Mouse (Mus musculus): ENCODE data around the gene Tprn.

DNA sequence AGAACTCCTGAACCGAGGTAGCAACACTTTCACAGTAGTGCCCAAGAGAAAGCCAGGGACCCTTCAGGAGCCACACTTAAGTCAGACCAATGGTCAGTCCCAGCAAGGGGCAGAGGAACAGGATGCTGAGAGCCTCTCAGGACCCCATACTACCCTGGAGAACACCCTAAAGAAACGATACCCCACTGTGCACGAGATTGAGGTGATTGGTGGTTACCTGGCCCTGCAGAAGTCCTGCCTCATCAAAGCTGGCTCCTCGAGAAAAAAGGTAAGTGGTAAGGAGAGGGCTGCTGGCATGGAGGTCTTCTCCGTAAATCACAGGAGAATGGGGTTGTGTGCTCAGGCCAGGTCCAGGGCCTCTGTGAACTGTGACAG is 1.9 kb downstream of the Tprn start:
- TF ChIP-seq POLR2A (IDR thresholded peaks at IDR 0.05; ENCODE audit: low read depth, low read length) (no peak), CTCF (conservative IDR thresholded peaks at IDR 0.05; ENCODE audit: insufficient read depth, insufficient read length, low read depth, low read length) (no peak)
